In the genomic region with DNA sequence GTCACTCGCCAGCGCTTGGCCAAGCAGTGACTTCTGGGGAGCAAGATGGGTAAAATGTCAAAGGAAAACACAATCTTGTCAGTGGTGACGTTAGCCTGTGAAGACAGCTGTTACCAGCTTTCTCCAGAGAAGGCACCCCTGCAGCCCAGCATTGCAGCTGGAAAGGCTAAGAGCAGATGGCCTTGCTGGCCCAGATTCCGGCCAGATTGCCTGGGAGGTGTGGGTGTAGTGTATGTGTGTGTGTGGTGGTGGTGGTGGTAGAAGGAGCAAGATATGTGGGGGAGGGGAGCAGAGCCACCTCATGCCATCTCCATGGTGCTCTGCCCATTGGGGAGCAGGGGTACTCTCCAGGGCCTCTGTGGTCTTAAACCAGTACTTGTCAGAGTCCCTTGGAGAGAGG, we compare ENCODE assay signal across 16 mouse cellular contexts. TPM values are rescaled to one million over a fixed set of nuclear protein-coding genes. Genes with fewer than 3 reads are reported as not detected.
DNase-seq lines count a peak whose midpoint lies in the region; TF ChIP-seq lines count a peak whose summit lies in the region.
"Had no signal": no experiment of that assay in that cellular context is flagged by ENCODE, and none has a peak within 500 bp of the region (broad histone marks: within the 10 kb centered on the region; RNA-seq: fewer than 3 reads in every experiment).

No protein-coding gene starts in this region.

- no peak overlapping the region for H3K4me3 ChIP-seq in left cerebral cortex, adult 2 months
- no peak overlapping the region for H3K4me3 ChIP-seq in thymus, adult 2 months (ENCODE audit: control insufficient read depth, insufficient read depth, low read length)
- H3K4me3 ChIP-seq: forebrain, embryonic 13.5 days; heart, embryonic 12.5 days; intestine, embryonic 15.5 days; limb, embryonic 15.5 days had no signal

- 62% methylated on average over 4 of the region's 4 CpGs for WGBS in thymus, adult 2 months

- peaks cover 63% of the 10 kb centered on the region for H3K4me1 ChIP-seq in thymus, adult 2 months (replicated peaks; ENCODE audit: control insufficient read depth, insufficient read depth, low read length)
- H3K4me1 ChIP-seq: forebrain, embryonic 13.5 days; intestine, embryonic 15.5 days; limb, embryonic 15.5 days had no signal

- H3K27ac ChIP-seq in left cerebral cortex, adult 2 months: peak overlapping the region; percentile 81
- H3K27ac ChIP-seq in thymus, adult 2 months (ENCODE audit: control insufficient read depth, insufficient read depth, low read length): peak overlapping the region; percentile 79
- H3K27ac ChIP-seq: forebrain, embryonic 13.5 days; intestine, embryonic 15.5 days; limb, embryonic 15.5 days had no signal

- no peak for TF ChIP-seq CTCF in left cerebral cortex, adult 2 months (IDR thresholded peaks at IDR 0.05)
- no peak for TF ChIP-seq CTCF in thymus, adult 2 months (IDR thresholded peaks at IDR 0.05; ENCODE audit: borderline replicate concordance, control insufficient read depth, extremely low read depth, insufficient read depth, low read length, poor library complexity)

- no peaks in the 10 kb centered on the region for H3K27me3 ChIP-seq in thymus, adult 2 months (ENCODE audit: control insufficient read depth, insufficient read depth, low read length)
- H3K27me3 ChIP-seq: forebrain, embryonic 13.5 days; heart, embryonic 12.5 days; intestine, embryonic 15.5 days; limb, embryonic 15.5 days had no signal

- 0 out of 2 replicates have a peak, but pooled peaks have one; percentile 4 for TF ChIP-seq POLR2A in thymus, adult 2 months (IDR thresholded peaks at IDR 0.05; ENCODE audit: control insufficient read depth, extremely low read depth, insufficient read depth, low read length, poor library complexity)

- intact Hi-C loops in left cerebral cortex, adult 2 months (cut with DNase I): no loop called here
- intact Hi-C loops in left cerebral cortex, postnatal 10 days (cut with DNase I): no loop called here

- 0 out of 2 replicates have a peak, but pooled peaks cover 4% of the 10 kb centered on the region for H3K36me3 ChIP-seq in thymus, adult 2 months (ENCODE audit: control insufficient read depth, insufficient read depth, low read length)
- H3K36me3 ChIP-seq: heart, embryonic 12.5 days; intestine, embryonic 15.5 days; limb, embryonic 15.5 days had no signal

- peak; percentile 64 to 73 for DNase-seq in cerebellum, postnatal 10 days
- DNase-seq in cerebellum, adult 9-11 months: no peak
- no peak for DNase-seq in left cerebral cortex, adult 2 months (ENCODE audit: extremely low spot score in 1 of 2, low spot score in 2 of 2)
- DNase-seq in left cerebral cortex, postnatal 10 days (ENCODE audit: extremely low spot score in 1 of 2, low spot score in 2 of 2): no peak
- DNase-seq in thymus, adult 2 months: no peak
- DNase-seq in thymus, adult 18-20 months: no peak
- no peak for DNase-seq in adrenal gland, adult (ENCODE audit: inconsistent age in 2 of 2, low spot score in 1 of 2)
- DNase-seq in yolk sac, embryonic 10.5 days (ENCODE audit: low spot score): no peak
- DNase-seq: adrenal gland, adult 2 months; gastrocnemius, postnatal 14 days; layer of hippocampus, postnatal 36 days; midbrain, embryonic 14.5 days had no signal

RNA-seq across cellular contexts. Expression of a gene that starts 34.8 kb away (rescaled TPM):
- total RNA-seq in left cerebral cortex, adult 2 months (2021): 1 to 10 TPM; 1.2 to 1.6 TPM
- 1 to 10 TPM; 1.4 to 1.6 TPM for total RNA-seq in left cerebral cortex, postnatal 10 days (2021)
- 26.2 and 32.5 TPM in 2 replicates for polyA plus RNA-seq in thymus, adult 2 months (2012; rRNA removed)

Comparison
In these comparisons a context has a peak if more than half of its experiments do, and no peak if none do; other contexts are left out.
1. DNase-seq: peak in cerebellum, postnatal 10 days (2 of 2); none in cerebellum, adult 9-11 months (single experiment), left cerebral cortex, adult 2 months (0 of 2), left cerebral cortex, postnatal 10 days (0 of 2), thymus, adult 2 months (single experiment), thymus, adult 18-20 months (0 of 2), adrenal gland, adult (0 of 2) and yolk sac, embryonic 10.5 days (single experiment).